Mouse (Mus musculus) thymus, postnatal 14 days (tissue): ENCODE measurements around the gene Bcl2l13.
"Not testable (repeated sequence)": the region's sequence is repeated elsewhere in the genome, so short reads cannot be mapped to it uniquely, and the experiment has no call there.

Experiments
- DNase-seq: peaks from one replicate; pipeline ENCODE4 v3.0.0; 2021

The Bcl2l13 gene

DNA sequence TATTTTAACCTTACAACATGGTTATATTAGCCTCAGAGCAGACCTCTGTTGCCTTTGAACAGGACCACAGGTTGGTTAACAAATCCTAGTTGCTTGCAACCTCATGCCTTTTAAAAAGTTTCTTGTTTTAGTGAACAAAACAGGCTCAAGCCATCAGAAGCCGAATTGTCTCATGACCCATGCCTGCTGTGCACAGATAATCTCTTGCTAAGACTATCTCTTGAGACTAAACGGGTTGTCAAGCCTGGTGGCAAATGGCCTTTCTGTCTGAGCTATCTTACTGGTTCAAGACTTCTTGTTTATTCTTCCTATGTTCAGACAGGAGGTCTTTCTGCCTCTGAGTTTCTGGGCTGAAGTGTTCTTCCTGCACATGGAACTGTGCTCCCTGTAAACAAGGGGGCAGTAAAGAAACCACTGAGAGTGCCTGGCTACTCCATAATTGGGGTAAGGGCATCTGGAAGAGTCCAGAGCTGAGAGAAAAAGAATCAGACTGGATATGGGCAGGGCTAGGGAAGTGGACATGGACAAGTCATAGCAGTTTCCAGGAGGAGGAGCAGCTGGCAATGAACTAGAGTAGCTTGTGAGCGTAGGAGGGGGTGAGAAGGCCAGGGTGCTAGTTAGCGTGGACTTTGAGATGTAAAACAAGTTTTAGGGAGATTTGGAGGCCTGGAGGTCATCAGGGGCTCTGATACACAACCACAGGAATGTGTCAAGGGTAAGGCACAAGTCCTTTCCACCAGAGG, 5.0 kb upstream of the Bcl2l13 start:
- DNase-seq, result no peak

DNA sequence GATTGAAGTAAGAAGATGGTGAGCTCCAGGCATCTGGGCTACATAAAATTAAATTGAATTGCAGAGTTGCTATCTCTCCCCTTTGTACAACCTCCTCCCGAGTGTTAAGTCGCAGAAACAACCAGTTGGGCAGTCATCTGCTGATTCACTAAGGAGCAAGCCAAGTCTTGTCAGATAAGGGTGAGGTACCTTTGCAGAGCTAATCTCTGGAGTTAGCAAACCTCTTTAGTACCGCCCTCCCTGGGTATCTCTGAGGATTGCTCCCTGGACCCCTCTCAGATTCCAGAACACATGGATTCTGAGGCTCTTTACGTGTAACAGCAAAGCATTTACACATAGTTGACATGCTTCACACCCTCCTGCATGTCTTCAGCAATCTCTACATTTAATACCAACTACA, 3.9 kb upstream of the Bcl2l13 start:
- no peak for DNase-seq

DNA sequence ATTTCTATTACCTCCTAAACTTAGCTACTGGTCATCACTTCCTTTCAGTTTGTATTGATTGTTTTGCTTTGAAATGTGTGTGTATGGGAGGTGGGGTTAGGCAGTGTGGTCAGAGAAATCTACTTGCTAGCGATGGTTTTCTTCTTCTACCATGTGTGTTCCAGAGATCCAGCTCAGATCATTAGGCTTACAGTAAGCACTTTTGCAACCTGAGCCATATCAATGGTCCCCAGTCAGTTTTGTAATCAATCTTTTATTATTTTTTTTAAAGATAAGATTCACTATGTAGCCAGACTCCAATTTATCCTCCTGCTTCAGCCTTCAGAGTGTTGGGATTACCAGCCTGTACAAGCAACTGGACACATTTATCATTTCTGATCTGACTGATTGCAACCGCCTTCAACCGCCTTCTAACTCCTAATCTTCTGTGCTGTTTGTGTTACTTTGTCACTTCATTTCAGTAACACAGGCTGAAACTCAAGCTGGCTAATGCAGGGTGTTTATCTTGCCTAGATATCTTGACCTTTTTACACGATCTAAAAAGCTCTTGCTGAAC, 1.2 kb upstream of the Bcl2l13 start:
- DNase-seq, result no peak

DNA sequence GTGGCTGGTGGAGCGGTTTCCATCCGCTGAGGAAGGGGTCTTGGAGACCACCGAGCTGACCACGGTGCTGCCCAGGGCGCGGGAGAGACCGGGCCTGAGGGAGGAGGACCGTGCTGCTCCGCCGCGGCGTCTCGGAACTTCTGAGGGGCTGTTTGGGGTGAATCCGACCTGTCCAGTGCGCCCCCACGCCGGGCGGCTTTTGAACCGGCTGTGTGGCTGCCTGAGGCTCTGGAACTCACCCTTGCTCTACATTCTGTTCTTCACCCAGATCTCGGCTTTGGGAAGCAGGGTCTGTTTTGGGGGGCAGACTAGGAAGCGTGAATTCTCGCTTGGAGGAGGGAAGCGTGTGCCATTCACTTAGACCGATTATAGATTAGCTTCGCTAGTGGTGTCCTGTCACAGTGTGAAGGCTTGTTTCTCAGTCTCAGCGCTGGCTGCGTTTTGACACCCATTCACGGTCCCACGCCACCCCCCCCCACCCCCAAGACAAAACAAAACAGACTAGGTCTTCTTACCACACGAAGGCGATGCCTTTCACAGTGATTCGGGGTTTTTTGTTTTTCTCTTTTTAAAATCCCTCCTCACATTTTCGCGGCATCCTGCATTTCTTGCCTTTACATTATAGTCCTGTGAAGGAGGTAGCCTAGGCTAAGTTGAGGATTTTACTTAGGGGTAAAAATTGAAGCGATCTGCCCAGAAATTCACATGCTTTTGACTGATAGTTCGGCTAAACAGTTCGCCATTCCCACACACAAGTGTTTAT, 558 bp downstream of the Bcl2l13 start:
- no peak for DNase-seq

DNA sequence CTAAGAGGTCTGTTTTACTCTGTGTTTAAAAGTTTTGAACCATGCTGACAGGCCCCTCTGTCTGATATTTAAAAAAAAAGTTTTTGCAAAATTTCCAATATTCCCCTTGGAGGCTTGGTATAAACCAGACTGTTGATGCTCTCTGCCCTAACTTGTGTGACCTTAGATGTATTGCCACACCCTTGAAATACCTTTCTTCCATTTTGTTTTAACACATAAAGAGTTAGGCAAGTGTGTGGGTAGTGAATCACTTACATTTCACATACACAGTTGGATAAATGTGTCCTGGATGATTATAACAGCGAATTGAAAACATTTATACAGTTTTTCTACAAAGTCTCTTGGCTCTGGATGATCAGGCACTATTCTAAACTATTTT, 1.1 kb downstream of the Bcl2l13 start:
- no peak for DNase-seq

DNA sequence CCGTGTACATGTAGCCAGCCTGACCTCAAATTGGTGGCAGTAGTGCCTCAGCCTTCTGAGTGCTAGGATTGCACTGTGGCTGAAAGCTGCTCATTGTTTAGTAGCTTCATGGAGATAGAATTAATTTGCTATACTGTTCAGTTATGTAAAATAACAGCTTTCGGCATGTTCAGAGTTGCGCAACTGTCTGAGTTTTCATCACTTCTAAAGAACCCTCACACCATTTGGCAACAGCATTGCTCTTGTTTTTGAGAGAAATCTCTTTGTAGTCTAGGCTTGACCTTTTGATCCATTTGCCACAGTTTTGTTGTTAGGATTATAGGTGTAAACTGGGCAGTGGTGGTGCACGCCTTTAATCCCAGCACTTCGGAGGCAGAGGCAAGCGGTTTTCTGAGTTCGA, 4.2 kb downstream of the Bcl2l13 start:
- no peak for DNase-seq

DNA sequence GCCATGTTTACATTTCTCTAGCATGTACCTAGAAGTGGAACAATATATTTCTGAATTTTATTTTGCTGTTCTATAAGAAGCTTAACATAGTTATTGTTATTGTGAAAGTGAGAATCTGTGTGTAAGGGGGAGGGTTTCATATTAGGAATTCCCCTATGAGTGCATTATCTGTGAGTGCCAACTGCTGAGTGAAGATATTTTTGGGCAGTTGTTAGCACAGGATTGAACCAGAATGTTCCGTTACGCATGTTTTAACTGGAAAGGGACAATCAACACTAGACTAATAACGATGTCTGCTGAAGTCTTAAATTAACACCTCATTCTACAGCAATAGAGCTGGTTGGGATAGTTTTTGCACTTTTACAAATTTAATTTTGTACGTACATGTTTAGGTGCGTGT, 5.7 kb downstream of the Bcl2l13 start:
- DNase-seq, result no peak

DNA sequence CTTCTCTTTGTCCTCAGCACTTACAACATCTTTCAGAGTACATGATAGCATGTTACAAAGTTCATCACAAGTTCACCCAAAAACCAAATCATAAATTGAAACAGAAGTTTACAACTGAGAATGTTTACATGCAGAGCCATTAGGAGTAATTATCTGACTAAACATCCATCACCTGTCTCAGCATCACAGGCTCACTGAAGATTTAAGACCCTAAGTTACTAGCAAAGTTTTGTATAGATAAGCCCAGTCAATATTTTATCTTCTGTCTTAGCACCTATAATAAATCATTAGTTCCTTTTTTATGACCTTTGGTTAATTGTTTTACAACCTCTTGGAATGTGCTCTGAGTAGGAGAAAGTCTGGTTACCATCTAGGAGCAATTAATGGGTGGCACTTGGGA, 14.7 kb downstream of the Bcl2l13 start:
- DNase-seq, result not testable (repeated sequence)

DNA sequence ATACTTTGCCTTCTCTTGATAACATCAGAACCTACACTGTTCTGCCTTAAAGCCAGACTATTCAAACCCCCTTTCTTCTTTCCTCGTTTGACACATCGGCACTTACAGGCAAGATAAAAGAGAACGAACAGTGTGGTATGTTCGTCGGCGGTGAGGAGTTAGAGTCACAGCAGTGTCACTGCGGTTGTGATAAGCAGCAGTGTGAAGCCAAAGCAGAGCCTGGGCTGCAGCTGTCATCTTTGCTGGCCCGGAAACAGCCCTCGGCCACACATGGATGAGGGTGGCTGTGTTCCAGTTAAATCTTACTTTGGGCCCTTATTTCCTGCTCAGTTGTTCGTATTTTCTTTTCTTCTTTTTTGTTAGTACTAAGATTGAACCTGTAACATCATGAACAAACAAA, 18.4 kb downstream of the Bcl2l13 start:
- no peak for DNase-seq

DNA sequence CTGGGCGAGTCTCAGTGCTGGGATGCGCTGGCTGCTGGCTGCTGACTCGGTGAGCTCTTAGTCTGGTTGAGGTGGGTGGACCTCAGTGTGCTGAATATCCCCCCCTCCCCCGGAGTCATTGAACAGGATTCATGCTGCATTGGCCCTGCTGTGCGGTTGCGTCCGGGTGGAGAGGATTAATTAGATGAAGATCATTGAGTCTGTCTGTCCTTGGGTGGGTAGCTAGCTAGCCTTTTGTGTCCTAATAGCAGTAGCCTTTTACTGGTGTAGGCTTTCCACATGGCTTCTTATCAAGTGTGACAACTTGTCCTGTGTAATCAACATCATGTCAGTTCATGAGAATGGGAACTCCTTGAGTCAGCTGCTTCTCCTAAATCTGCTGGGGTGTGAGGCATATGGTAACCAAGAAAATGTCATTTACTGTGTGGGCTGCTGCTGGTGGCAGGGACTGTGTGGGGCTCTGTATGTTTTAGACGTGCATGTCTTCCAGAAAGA, 22.3 kb downstream of the Bcl2l13 start:
- no peak for DNase-seq

DNA sequence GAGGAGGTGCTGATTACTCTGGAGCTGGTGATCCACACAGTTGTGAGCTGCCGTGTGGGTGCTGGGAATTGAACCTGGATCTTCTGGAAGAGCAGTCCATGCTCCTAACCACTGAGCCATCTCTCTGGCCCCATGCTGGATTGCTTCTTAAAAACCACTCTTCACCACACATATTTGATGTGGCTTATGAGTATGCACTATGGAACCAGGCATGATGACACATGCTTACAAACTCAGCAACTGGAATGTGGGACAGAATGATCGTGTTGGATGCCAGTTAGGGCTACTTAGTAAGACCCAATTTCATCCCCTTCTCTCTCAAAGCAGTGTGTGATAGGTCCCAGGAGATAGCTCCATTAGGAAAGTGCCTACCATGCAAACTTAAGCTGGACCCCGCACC, 24.1 kb downstream of the Bcl2l13 start:
- DNase-seq, result no peak

DNA sequence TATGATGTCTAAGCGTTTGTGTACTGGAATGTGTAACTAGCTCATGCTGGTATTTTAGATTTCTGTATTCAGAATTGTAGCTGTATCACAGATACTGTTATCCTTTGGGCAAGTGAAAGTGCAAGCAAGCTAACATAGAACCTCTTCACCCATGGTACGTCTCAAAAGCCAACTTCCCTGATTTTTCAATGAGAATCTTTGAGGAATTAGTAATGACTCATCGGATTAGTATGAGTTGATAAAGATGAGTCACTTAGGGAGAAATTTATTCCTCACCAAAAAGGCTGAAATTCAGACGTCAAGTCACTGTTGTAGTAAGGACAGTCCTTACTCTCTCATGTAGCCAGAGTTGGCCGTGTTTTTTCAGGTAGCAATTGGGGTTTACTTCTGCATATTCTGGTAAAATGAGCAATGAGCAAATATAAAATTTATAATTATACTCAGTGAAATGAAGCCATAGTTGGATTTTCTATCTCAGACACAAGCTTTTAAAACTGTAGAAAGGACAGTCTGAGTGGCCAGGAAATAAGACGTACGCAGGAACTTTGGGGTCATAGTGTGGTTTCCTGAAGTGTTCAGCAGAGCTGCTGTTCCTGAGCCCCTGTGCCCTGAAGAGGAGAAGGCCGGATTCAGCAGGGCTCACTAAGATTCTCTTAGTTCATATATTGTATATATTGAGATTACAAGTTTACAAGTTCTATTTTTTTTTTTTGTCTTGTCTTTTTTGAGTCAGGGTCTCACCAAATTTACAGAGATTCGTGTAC, 30.2 kb downstream of the Bcl2l13 start:
- DNase-seq, result no peak

DNA sequence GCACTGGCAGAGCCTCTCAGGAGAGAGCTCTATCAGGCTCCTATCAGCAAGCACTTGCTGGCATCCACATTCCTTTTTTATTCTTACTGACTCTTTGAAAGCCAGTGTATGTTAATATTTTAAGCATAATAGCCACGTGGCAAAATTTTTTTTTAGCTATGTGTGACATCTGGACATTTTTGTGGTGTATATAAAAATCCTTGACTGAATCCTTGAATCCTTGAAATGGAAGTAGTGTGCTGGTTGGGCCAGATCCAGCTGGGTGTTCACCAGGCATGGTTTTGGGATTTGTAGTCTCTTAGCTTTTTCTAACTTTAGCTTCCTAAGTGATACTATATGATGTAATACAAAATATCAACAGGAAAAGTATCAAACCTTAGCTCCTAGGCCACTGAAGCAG, 32.8 kb downstream of the Bcl2l13 start:
- DNase-seq, result no peak

DNA sequence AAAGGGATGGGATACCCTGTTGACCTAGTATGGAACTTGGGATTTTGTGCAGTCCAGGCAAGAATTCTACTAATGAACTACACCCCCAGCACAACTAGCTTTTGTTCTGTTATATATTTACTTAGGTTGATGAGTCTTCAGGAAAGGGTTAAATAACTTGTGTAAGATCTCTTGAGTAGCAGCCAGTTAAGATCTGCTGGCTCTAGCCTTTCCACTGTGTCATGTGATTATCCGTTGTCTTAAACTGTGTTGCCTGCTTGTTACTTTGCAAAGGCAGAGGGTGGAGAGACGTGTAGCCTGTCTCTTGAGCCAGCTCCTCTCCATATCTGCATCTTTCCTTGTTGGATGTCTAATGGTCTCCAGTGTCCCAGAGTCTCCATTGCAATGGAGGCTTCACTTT, 35.3 kb downstream of the Bcl2l13 start:
- no peak for DNase-seq

DNA sequence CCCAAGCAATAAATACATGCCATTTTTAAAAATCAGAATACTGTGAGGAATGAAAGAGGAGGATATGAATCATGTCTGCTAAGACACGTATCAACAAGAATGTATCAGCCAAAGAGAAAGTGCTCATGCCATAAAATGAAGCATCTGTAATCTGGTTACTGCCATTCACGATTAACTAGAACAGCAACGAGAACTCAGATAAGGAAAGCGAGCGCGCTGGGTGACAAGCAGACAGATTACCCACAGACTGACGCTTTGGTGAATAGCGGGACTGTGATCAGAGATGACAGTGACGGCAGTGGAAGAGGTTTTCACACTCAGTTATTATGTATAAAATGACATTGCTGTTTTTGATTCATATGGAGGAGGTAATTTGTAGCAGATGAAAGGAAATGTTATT, 37.9 kb downstream of the Bcl2l13 start:
- no peak for DNase-seq

DNA sequence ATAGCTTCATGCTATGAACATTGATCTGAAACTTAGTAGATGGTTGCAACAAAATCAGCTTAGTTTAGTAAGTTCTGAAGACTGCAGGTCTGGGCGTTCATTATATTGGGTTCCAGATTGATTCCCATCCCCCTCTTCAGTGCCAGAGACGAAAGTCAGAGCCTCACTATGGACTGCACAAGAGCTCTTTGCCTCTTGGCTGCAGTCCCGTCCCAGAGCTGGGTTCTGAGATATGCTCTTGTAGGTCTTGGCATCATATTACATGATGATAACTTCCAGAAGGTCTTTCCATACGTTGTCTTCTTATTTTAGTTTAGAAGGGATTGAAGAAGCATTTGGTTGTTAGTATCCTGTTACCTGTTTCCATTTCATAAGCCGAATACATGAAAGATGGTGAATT, 43.0 kb downstream of the Bcl2l13 start:
- no peak for DNase-seq

DNA sequence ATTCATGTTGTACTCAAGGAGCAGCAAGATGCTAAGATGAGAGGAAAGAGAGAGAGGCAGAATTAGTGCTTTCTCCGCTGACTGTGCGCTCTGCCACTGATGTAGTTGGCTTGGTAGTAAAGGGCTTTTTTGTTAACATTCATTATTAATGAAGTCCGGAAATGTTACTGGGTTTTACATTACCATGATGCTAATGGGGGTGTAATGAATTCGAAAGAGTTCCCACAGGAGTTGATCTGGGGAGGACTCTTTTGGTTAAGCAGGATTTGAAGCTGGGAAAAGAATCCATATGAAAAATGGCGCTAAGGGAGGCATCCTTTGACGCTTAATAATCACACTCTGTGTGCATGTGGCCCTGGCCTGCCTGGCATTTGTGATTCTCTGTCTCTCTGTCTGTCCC, 48.4 kb downstream of the Bcl2l13 start:
- DNase-seq, result no peak

DNA sequence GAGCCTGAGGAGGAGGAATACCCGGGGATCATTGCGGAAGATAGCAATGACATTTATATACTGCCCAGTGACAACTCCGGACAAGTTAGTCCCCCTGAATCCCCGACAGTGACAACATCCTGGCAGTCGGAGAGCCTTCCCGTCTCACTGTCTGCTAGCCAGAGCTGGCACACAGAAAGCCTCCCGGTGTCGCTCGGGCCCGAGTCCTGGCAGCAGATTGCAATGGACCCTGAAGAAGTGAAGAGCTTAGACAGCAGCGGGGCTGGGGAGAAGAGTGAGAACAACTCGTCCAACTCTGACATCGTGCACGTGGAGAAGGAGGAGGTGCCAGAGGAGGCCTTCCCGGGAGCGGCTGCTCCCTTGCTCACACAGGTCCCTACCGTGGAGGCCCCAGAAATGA, 50.7 kb downstream of the Bcl2l13 start:
- no peak for DNase-seq

DNA sequence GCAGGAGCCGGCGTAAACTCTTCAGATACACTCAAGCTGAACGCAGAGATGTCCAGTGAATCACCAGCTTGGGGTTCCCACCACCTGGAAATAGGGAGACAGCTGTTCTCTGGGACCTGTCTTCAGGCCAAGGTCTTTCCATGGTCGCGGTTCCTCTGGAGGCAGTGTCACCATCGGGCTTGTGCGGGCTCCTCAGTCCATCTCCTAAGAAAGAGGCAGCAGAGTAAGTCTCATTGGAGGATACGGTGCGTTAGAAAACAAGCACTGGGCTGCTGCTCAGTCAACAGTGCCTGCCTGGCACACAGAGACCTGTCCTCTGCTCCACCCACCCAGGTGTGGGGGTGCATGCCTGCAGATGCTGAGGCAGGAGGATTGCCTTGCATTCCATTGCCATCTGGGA, 58.1 kb downstream of the Bcl2l13 start:
- DNase-seq, result no peak

DNA sequence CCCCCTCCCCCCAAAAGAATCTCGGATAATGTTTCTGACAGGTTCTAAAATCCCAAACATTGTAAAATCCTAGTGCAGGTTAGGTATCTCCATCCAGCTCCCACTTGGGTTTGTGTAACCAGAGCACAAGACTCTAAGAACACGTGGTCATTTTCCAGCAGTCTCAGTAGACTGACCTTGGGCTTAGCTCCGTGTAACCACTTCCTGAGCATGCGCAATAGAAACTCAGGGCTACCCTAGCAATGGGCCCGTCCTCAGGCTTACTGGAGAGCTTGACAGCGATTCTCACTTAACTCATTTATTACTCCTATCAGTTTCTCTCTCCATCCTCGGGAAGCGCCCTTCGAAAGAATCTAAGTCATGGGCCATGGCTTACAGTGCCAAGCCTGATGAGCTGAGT, 58.5 kb downstream of the Bcl2l13 start:
- DNase-seq, result no peak

DNA sequence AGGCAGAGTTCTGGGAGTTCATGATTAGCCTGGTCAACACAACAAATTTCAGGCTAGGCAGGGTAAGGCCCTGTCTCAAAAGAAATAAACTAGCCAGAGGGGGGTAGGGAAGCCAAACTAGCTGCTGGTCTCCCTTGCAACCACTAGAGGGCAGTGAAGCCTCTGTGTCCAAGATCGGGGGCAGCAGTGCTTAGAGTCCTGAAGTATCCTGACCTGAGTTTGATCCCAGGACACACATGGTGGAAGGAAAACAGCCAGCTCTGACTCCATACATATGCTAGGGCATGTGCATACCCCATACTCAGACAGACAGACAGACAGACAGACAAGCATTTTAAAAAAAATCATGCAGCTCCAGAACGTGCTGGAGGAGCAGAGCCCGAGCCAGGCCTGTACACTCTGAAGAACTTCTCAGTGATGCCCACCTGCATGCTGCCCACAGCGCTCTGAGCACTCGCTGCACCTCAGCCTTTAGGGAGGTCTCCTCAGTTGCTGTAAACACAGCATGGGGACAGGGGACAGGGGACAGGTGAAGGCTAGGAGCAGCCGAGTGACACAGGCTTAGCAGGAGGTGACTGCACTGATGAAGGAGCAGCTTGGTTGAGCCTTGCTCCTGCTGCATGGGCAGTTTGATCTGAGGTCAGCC, 62.3 kb downstream of the Bcl2l13 start:
- peak; percentile 60 for DNase-seq

DNA sequence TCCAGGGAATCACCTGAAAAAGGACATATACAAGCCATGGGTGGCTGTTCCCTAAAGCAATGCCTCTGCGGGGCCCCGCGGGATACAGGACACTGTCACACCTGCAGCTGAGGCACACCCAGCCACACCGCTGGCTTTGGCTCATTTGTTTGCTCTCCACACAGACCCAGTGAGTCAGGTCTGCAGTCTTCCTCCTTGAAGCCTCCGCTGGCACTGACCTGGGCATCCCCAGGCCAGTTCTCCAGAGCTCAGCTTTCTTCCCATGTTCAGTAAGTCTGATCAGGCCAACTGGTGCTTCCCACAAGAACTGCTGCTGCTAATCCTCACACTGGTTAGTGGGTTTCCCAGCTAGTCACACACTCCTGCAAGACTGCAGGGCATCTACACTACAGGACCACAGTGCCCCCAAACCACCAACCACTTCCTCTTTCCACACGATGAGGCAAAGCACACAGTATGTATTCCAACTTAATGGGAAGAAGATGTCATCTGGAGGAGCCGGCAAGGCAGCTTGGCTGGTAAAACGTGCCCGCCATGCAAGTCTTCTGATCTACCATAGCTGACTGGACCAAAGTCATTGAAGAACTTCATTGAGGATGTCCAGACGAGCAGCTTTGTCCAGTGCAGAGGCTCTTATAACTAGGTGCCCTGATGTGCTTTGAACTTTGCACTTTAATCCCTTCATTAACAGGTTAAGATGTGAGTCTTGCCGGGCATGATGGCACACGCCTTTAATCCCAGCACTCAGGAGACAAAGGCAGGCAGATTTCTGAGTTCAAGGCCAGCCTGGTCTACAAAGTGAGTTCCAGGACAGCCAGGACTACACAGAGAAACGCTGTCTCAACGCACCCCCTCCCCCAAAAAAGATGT, 66.0 kb downstream of the Bcl2l13 start:
- DNase-seq, result peak; percentile 66
